Mouse (Mus musculus) layer of hippocampus, adult 18-20 months (tissue): ENCODE data around the gene Samd7. TPM values are rescaled to one million over a fixed set of nuclear protein-coding genes. Genes with fewer than 3 reads are reported as not detected.

Source experiments
- DNase-seq, 2 experiments: peaks; one replicate each; pipeline ENCODE4 v3.0.0; 2022; ENCODE audit warnings: low spot score in 2 of 2
- total RNA-seq, 2 experiments: library from RNA; stranded (reverse); gene quantifications; 2 replicates each; pipeline ENCODE4 v1.2.3; 2021

Gene Samd7
- total RNA-seq, 2 experiments from 2014 or later, result not detected

DNA sequence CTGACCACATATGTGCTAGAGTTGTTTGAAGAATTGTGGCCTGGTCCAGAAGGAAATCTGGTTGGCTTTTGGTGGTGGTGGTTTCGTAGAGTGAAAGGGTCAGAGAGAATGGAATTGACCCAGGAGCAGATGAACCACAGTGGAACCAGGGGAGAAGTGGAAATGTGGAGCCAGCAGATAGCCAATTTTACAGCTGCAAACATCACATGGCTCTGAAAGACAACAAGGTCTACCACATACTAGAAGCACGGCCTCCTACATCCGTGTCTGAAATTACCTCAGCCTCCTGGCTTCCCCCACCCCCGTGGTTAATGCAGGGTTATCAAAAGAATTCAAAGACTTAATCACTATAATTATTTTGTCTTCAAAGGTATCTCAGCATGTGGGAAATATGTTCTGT, 18.8 kb downstream of the Samd7 start:
- no peak for DNase-seq

DNA sequence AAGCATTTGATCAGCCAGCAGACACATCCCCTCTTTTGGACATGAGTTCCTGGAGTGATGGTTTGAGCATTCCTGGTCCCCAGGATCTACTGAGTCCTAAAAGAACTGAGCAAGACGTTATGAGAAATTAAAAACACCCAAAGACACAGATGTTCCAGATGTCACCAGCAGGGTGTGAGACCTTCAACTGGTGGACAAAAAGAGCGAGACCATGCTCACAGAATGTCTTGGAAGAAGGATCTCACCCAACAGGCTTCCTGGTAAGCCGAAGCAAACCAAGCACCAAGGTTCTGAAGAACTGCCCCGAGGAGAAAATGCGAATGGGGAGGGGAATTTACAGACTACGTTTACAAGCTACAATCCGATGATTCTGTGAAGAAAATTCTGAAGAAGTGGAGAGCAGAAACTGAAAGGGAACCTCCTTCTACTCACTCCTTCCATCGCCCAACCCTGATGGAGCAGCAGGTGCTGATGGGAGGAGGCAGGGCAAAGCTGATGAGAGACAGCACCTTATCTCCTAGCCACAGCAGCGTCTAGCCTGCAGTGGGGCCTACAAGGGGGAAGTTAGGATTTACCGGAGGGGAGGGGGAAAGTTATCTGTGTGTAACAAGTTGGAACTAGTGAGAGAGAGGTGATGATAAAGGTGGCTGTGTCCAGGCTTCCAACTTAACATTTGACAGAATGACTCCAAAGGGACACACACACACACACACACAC, 19.4 kb downstream of the Samd7 start:
- no peak for DNase-seq

DNA sequence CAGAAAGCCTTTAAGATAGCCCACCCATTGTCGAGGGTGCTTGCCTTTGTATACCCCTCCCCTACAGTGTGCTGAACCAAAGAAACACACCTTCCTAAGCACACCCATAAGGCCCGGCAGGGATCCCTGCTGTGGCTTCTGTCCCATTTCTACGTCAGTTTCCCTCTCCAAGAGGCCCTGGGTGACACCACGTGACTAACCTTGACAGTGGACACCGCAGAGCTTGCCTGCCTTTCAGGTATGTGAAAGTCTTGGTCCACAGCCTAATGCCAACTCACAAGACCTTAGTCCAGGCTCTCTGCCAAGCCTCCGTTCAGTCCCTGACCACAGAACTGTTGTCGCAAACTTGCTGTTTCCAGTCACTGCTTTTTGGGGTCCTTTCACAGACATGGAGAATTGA, 20.1 kb downstream of the Samd7 start:
- no peak for DNase-seq

DNA sequence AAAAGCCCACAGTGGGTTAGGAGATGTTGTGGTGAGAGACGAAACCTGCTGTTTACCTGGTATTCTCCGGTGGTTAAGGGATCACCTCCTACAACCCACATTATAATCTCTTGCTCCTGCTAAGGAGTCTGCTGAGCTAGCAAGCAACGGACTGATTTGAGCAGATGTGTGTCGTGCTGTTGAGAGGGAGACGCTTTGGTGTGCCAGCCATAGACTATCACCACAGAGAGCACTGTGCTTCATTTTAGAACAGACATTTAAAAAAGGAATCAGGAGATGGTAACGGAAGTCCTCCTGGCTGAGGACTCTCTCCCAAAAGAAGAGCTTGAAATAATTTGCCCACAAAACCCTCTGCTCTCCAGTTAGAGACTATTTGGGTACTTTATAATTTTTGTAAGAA, 21.2 kb downstream of the Samd7 start:
- DNase-seq, result peak in 1 of 2 experiments; percentile 14

DNA sequence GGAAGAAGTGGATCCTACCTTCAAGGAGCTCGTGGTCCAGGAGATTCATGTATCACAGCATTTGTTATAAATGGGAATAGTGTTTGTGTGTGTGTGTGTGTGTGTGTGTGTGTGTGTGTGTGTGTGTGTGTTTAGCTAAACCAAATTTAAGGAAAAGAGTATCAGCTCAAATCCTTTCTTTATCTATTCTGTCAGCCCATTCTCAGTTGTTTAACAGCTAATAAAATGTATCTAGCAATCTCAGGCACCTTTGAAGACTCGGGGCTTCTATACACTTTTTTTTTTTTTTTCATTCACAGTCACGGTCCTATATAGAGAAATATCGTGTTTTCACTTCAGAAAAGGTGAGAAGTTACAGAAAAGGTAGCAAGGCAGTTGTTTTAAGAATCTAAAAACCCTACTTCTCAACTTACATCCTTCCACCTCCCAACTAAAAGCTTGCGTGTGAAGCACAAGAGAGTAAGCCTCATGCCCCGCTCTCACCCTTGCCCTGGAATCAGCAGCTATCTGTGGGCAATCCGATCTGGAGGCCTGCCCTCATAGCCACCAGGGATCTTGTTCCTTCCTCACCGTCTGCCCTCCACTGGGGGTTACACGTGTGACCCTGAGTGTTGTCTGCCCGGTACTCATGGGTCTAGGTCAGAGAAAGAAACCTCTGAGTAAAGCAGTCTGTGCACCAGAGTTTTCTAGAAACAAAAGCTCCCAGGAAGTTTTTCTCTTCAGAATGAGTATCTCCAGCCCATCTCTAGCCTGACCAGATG, 23.8 kb downstream of the Samd7 start:
- no peak for DNase-seq

DNA sequence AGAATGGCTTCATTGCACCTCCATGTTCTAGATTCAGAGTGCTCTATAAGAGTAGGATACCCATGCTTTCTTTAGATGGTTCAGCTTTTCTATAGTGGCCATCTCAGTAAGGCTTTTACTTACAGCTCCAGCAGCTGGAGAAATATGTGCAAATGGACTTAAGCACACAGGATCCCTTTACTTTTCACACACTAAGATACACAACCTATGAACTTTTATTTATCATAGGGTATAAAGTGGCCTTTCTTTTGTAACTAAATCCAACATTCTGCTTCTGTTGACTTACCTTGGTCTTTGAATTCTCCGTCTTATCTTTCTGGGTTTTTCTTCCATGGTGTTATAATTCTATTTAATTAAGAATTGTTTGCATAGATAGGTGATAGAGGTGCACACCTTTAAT, 25.5 kb downstream of the Samd7 start:
- DNase-seq, result no peak

DNA sequence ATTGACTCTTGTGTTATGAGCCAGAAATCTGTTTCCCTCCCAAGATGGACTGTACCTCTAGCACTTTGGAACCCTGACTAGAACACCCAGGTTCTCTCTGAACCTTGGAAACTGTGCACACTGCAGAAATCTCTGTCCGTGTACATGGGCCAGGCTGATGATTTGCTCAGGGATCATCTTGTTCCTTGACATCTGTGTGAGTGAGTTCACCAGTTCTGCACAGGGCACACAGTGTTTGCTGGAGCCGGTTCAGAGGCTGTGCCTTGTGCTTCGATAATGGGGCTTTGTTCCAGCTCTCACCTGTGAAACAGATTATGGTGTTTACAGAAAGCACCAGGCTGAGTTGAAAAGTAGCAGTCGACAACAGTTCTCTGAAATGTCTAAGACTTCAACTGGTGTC, 26.5 kb downstream of the Samd7 start:
- no peak for DNase-seq

DNA sequence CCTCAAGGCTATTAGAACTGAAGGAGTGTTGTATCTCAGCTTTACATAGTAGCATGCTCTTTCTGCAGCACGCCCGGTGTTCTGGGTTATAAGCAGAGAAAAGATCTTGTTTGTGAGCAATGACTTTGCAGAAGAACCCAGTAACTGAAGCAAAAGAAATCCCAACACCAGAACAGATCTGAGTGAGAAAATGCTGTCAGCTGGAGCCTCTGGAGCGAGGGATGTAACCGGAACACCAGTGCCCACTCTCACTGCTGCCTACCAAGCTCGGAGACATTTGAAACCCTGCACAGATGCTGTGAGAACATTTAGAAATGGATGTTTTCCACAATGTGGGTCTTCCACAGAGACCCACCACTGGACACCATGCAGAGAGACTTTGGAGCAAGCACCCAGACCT, 28.6 kb downstream of the Samd7 start:
- DNase-seq, result no peak

DNA sequence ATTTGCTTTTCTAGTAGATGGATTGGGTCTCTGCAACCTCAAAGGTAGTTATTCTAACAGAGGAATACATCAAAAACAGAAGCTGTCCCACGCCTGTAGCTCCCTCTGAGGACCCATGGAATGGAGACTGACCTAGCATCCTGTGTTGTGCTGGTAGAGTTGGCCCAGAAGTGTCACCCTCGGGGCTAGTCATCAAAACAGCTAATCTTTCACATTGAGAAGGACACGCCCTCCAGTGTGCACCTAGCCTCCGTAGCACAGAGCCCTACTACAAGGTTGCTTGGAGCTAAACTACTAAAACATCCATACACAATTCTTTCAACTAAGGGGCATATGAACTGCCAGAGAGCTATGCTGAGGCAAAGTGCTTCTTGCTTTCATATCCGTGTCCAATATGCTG, 31.9 kb downstream of the Samd7 start:
- DNase-seq, result no peak

DNA sequence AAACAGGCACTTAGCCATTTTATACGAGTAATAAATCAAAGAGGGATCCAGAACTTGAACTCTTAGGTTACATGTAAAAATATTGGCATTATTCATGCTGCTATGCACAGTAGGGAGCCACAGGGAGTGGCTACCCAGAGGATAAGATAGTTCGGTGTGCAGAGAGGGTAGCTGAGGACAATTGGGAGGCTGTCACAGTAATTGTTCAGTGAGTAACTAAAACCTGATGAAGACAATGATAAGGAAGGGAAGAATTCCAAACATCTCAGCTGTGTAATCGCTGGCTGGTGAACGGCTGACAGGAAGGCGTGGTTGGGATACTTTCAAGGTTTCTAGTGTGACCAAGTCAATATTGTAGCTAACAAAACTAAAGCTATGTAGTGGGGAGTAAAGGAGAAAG, 42.4 kb downstream of the Samd7 start:
- DNase-seq, result no peak

DNA sequence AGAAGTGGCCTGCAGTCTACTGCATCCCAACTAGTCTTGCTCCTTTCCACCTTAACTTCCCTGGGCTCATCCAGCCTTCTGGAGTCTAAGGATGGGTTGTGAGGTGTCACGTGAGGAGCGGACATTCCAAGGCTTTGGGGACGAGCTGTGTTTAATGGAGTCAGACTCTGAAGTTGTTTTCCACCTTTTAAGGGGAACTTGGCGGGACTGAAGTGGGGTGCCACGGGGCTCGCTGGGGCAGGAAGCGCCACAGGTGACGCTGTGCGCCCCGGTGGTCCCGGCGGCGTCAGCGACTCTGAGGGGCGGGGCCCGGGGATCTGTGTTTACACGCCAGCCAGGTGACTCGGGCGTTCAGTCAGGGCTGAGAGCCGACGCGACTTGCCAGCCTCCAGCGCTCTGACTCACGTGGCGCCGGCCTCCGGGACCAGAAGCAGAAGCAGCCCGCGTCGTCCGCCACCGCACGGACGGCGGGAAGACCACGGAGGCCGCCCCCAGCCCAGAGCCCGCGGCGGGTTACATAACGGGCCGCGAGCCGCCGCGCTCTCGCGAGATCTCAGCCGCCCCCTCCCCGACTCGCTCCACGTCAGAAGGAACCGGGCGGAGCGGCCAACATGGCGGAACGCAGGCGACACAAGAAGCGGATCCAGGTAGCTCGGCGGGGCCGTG, 46.8 kb downstream of the Samd7 start, which contains the start of gene Sec62:
Gene Sec62 (plus strand): TSS at position 139 of the 666 bp plus-strand sequence.
- peak; percentile 89 to 95 for DNase-seq

DNA sequence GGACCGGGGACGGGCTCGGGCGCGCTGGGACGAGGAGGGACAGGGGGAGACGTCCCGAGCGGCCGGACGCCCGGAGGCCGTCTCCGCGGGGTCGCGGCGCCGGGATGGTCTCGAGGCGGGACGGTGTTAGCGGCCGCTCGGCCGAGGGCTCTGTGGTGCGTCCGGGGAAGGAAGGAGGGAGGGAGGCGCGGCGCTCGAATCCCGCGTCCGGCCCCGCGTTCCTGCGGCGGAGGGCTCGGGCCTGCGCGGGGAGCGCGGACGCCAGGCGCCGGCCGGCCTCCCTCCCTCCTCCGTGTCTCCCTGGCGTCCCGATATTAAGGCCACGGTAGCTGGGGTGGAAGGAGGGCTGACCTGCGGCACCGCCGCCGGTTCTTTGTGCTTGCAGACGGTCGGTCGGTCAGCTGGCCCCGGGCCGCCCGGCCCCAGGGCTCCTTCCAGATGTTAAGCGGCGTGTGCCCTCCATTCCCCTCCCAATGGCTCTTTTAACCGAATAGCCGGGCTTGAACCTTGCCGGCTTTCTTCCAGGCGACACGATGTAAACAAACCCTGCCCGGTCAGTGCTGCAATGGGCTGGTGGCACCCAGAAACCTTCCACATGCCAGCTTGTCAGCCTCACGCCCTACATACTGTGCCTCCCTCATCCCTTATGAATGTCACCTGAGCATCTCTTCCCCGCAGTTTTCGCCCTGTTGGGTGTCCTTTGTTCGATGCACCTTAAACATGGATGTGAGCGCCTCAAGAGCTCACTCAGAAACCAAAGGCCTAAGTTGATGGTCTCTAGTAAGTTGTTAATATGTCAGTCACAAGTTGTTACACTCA, 47.5 kb downstream of the Samd7 start:
- peak in 1 of 2 experiments; percentile 4 for DNase-seq

DNA sequence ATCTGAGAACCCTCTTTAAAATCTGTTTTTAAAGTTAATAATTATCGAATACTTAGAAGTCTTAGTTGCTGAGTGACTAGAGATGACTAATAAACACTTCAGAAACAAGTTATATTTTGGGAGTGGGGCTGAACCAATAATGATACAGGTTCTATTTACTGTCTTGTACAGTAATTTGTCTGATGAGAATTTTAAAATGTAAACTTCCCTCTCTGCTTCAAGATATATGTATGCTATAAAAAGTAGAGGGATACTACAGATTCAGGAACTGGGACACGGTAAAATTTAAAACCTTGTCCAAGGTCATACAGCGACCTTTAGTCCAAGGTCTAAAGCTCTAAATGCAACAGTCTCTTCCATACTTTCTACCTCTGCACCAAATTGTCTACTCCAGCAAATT, 56.1 kb downstream of the Samd7 start:
- DNase-seq, result no peak

DNA sequence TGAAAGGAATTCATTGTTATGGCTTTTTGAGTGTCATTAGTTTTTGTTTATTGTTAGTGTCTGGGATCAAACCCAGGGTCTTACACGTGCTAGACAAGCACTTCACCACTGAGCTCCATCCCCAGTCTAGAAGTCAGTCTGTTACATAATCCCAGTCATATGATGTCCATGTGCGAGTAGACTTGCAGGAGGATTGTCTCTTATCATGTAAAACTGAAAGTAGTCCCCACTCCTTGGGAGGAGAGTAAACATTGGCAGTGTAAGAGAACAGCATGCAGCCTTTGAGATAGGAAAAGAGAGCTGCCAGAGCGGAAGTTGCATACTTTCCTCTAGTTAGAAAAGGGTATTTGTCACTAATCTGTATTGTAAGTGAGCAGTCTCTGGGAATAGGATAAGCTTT, 66.8 kb downstream of the Samd7 start:
- no peak for DNase-seq

Other genes starting within 250 kb of the Samd7 start
- gene Mecom, start 198.3 kb upstream of the Samd7 start, total RNA-seq, result 1 to 10 TPM; 2.4 to 3.1 TPM
- under 1 TPM; 0.38 to 0.79 TPM for gene Actrt3, start 146.4 kb upstream of the Samd7 start, total RNA-seq
- gene Mynn, start 144.2 kb upstream of the Samd7 start, total RNA-seq, result 10 to 100 TPM; 15.3 to 16.6 TPM
- gene Lrriq4, start 101.8 kb upstream of the Samd7 start, total RNA-seq, result not detected
- gene Lrrc34, start 98.4 kb upstream of the Samd7 start, total RNA-seq, result under 1 TPM in 1 of 2 experiments, not detected in 1; 0.37 TPM
- not detected for gene Lrrc31, start 46.5 kb upstream of the Samd7 start, total RNA-seq
- 10 to 100 TPM; 96.6 to 99.3 TPM for gene Sec62, start 46.6 kb downstream of the Samd7 start, total RNA-seq
- 1 to 10 TPM; 1.0 to 1.7 TPM for gene Gpr160, start 109.7 kb downstream of the Samd7 start, total RNA-seq
- gene Phc3, start 223.1 kb downstream of the Samd7 start, total RNA-seq, result 10 to 100 TPM; 38.7 TPM
- 10 to 100 TPM; 56.7 to 65.8 TPM for gene Prkci, start 249.5 kb downstream of the Samd7 start, total RNA-seq